Mouse (Mus musculus) ovary, postnatal 10 days (tissue): ENCODE measurements around the gene Vmn1r201.

Source experiments
- DNase-seq: peaks from one replicate; pipeline ENCODE4 v3.0.0; 2022; ENCODE audit warnings: low spot score

Gene Vmn1r201

GRCm38 (mm10) chr13:22471623-22472022 lies at the start of gene Vmn1r201:
Vmn1r201 (plus strand) TSS chr13:22471923.
- DNase-seq = no peak

GRCm38 (mm10) chr13:22455145-22455544 lies 16.6 kb upstream of the Vmn1r201 start:
- DNase-seq = no peak

GRCm38 (mm10) chr13:22502431-22502830 lies 30.7 kb downstream of the Vmn1r201 start:
- DNase-seq = no peak

- no peak for DNase-seq
Measured at GRCm38 (mm10) chr13:22505281-22505680, 33.6 kb downstream of the Vmn1r201 start, which contains the start of gene Vmn1r202. Vmn1r202 (minus strand) TSS chr13:22505381.

GRCm38 (mm10) chr13:22517814-22518213 lies 46.1 kb downstream of the Vmn1r201 start, which contains the start of gene Vmn1r203:
Vmn1r203 (plus strand) TSS chr13:22518114.
- DNase-seq = no peak
